9 mouse cellular contexts compared by ENCODE assay signal in genomic region chr12:76372046-76372445, GRCm38 (mm10). TPM values are rescaled to one million over a fixed set of nuclear protein-coding genes. Genes with fewer than 3 reads are reported as not detected.
DNase-seq lines count a peak whose midpoint lies in the region; ATAC-seq lines count a peak whose summit lies in the region.
"Had no signal": no experiment of that assay in that cellular context is flagged by ENCODE, and none has a peak within 500 bp of the region (broad histone marks: within the 10 kb centered on the region; RNA-seq: fewer than 3 reads in every experiment).

No protein-coding gene starts in this region.

- 20% methylated on average over 7 of the region's 7 CpGs for WGBS in liver, embryonic 13.5 days (ENCODE audit: insufficient replicate concordance)

- DNase-seq in CD4-positive, CD25-positive, alpha-beta regulatory T cell, adult 2 months (ENCODE audit: low read depth, low spot score), result peak; percentile 29
- peak; percentile 16 for DNase-seq in thymus, postnatal 0 days (ENCODE audit: low spot score)
- no peak for DNase-seq in thymus, postnatal 4 days
- no peak for DNase-seq in liver, embryonic 13.5 days
- no peak for DNase-seq in urinary bladder, postnatal 25 days (ENCODE audit: low spot score)
- DNase-seq in adrenal gland, adult 2 months, result no peak
- DNase-seq in cerebellum, postnatal 25 days, result no peak
- DNase-seq: cerebellum, adult 18-20 months had no signal

- peak overlapping the region; percentile 89 for H3K4me2 ChIP-seq in liver, embryonic 13.5 days

- peak overlapping the region; percentile 91 for H3K4me3 ChIP-seq in liver, embryonic 13.5 days (replicated peaks)

- H3K4me1 ChIP-seq in liver, embryonic 13.5 days (replicated peaks), result peaks cover 74% of the 10 kb centered on the region

- H3K9ac ChIP-seq in liver, embryonic 13.5 days, result peak overlapping the region; percentile 98

- H3K36me3 ChIP-seq in liver, embryonic 13.5 days, result no peaks in the 10 kb centered on the region

- no peaks in the 10 kb centered on the region for H3K27me3 ChIP-seq in liver, embryonic 13.5 days

- ATAC-seq in CD4-positive, CD25-positive, alpha-beta regulatory T cell, adult 4 months, result no peak
- no peak for ATAC-seq in liver, embryonic 13.5 days (ENCODE audit: low read depth)

- H3K9me3 ChIP-seq in liver, embryonic 13.5 days (replicated peaks), result no peaks in the 10 kb centered on the region

- H3K27ac ChIP-seq in liver, embryonic 13.5 days, result peak overlapping the region; percentile 97

RNA-seq across cellular contexts. Expression of gene Zbtb1, which starts 2.0 kb away (rescaled TPM):
- polyA plus RNA-seq in CD4-positive, CD25-positive, alpha-beta regulatory T cell, adult 4 months (2017; shearing (Covaris generic)), result 10 to 100 TPM; 21.2 to 22.4 TPM
- 13.9 and 15.5 TPM in 2 replicates for polyA plus RNA-seq in thymus, postnatal 0 days (2015; fragmentation: Nextera tagmentation; extraction: Ambion mirVana)
- polyA plus RNA-seq in liver, embryonic 13.5 days (2015; fragmentation: Nextera tagmentation; extraction: Ambion mirVana), result 4.3 and 5.9 TPM in 2 replicates
- 1 to 10 TPM; 5.0 to 5.5 TPM for total RNA-seq in adrenal gland, adult 2 months (2021)
- 2.3 and 2.4 TPM in 2 replicates for polyA plus RNA-seq in adrenal gland, adult 2 months (2012; rRNA removed)

RNA-seq across cellular contexts. Expression of gene Zbtb25, which starts 2.6 kb away (rescaled TPM):
- polyA plus RNA-seq in CD4-positive, CD25-positive, alpha-beta regulatory T cell, adult 4 months (2017; shearing (Covaris generic)), result 10 to 100 TPM; 12.7 to 13.8 TPM
- polyA plus RNA-seq in thymus, postnatal 0 days (2015; fragmentation: Nextera tagmentation; extraction: Ambion mirVana), result 27.0 and 28.8 TPM in 2 replicates
- 8.3 and 9.2 TPM in 2 replicates for polyA plus RNA-seq in liver, embryonic 13.5 days (2015; fragmentation: Nextera tagmentation; extraction: Ambion mirVana)
- total RNA-seq in adrenal gland, adult 2 months (2021), result 1 to 10 TPM; 6.9 to 9.4 TPM
- 4.9 and 6.0 TPM in 2 replicates for polyA plus RNA-seq in adrenal gland, adult 2 months (2012; rRNA removed)

RNA-seq across cellular contexts. Expression of gene Hspa2, which starts 31.9 kb away (rescaled TPM):
- polyA plus RNA-seq in CD4-positive, CD25-positive, alpha-beta regulatory T cell, adult 4 months (2017; shearing (Covaris generic)), result 1 to 10 TPM; 3.8 to 6.2 TPM
- polyA plus RNA-seq in thymus, postnatal 0 days (2015; fragmentation: Nextera tagmentation; extraction: Ambion mirVana), result 3.5 and 4.2 TPM in 2 replicates
- polyA plus RNA-seq in liver, embryonic 13.5 days (2015; fragmentation: Nextera tagmentation; extraction: Ambion mirVana), result 1.7 and 2.4 TPM in 2 replicates
- total RNA-seq in adrenal gland, adult 2 months (2021), result 10 to 100 TPM; 18.7 to 23.8 TPM
- polyA plus RNA-seq in adrenal gland, adult 2 months (2012; rRNA removed), result 15.9 and 21.3 TPM in 2 replicates

RNA-seq across cellular contexts. Expression of gene Ppp1r36, which starts 45.3 kb away (rescaled TPM):
- not detected for polyA plus RNA-seq in CD4-positive, CD25-positive, alpha-beta regulatory T cell, adult 4 months (2017; shearing (Covaris generic))
- 0.26 and 0.32 TPM in 2 replicates for polyA plus RNA-seq in thymus, postnatal 0 days (2015; fragmentation: Nextera tagmentation; extraction: Ambion mirVana)
- 0.16 TPM in 1 of 2 replicates, not detected in the other for polyA plus RNA-seq in liver, embryonic 13.5 days (2015; fragmentation: Nextera tagmentation; extraction: Ambion mirVana)
- total RNA-seq in adrenal gland, adult 2 months (2021), result under 1 TPM; 0.23 to 0.24 TPM
- polyA plus RNA-seq in adrenal gland, adult 2 months (2012; rRNA removed), result not detected in 2 replicates

RNA-seq across cellular contexts. Expression of gene Akap5, which starts 47.4 kb away (rescaled TPM):
- polyA plus RNA-seq in CD4-positive, CD25-positive, alpha-beta regulatory T cell, adult 4 months (2017; shearing (Covaris generic)), result 1 to 10 TPM; 3.3 to 3.8 TPM
- polyA plus RNA-seq in thymus, postnatal 0 days (2015; fragmentation: Nextera tagmentation; extraction: Ambion mirVana), result 0.21 and 0.38 TPM in 2 replicates
- polyA plus RNA-seq in liver, embryonic 13.5 days (2015; fragmentation: Nextera tagmentation; extraction: Ambion mirVana), result 0.43 and 0.51 TPM in 2 replicates
- under 1 TPM; 0.29 to 0.76 TPM for total RNA-seq in adrenal gland, adult 2 months (2021)
- polyA plus RNA-seq in adrenal gland, adult 2 months (2012; rRNA removed), result 0.07 TPM in 2 replicates

Comparison
In these comparisons a context has a peak if more than half of its experiments do, and no peak if none do; other contexts are left out.
1. DNase-seq: peak in CD4-positive, CD25-positive, alpha-beta regulatory T cell, adult 2 months (single experiment) and thymus, postnatal 0 days (single experiment); none in thymus, postnatal 4 days (single experiment), liver, embryonic 13.5 days (single experiment), urinary bladder, postnatal 25 days (single experiment), adrenal gland, adult 2 months (single experiment) and cerebellum, postnatal 25 days (0 of 2).